Mouse (Mus musculus): ENCODE measurements around the gene Slc26a11. TPM values are rescaled to one million over a fixed set of nuclear protein-coding genes. Genes with fewer than 3 reads are reported as not detected.
A peak's percentile ranks its signal among the peaks of the same experiment; 100 is the strongest.

Gene Slc26a11
- polyA plus RNA-seq, 1 experiment = 1.5 TPM

DNA sequence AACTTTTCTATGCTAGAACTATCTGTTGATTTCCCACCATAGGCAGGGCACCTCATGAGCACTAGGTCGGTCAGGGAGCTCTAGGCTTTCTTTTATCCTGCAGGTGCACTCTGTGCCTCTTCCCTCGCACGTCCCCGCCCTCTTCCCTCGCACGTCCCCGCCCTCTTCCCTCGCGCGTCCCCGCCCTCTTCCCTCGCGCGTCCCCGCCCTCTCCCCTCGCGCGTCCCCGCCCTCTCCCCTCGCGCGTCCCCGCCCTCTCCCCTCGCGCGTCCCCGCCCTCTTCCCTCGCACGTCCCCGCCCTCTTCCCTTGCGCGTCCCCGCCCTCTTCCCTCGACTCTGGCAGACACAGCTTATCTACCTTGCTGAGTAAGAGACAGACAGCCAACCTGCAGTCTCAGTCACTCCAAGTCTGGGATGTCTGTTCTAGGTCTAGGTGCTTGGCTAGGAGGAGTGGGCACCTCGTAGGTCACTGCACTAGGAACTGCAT, 73.3 kb downstream of the Slc26a11 start:
- Histone ChIP-seq H3ac (ENCODE audit: control insufficient read depth, insufficient read length) (no peak overlapping the region), H3K79me2 (ENCODE audit: control insufficient read depth, insufficient read depth) (no peaks in the 10 kb centered on the region), H3K4me2 (ENCODE audit: low read depth) (peak overlapping the region; percentile 76), H3K36me3 (ENCODE audit: control insufficient read depth, insufficient read depth) (peaks cover 24% of the 10 kb centered on the region), H3K27me3 (ENCODE audit: control insufficient read depth, insufficient read depth, insufficient read length) (no peaks in the 10 kb centered on the region), H3K4me3 (no peak overlapping the region)
- TF ChIP-seq USF1 (IDR thresholded peaks at IDR 0.05; ENCODE audit: low read depth) = no peak
- TF ChIP-seq MYOG (IDR thresholded peaks at IDR 0.05; ENCODE audit: control insufficient read depth in 1 of 3, insufficient read depth in 1 of 3, insufficient read length in 2 of 3, low read depth in 2 of 3) = no peak
- TF ChIP-seq TCF3 (IDR thresholded peaks at IDR 0.05; ENCODE audit: insufficient read length, low read depth) = no peak
- no peak for TF ChIP-seq REST (IDR thresholded peaks at IDR 0.05; ENCODE audit: insufficient read depth, insufficient read length)
- no peak for TF ChIP-seq POLR2AphosphoS2 (IDR thresholded peaks at IDR 0.05; ENCODE audit: insufficient read length, low read depth)
- no peak for TF ChIP-seq POLR2A (IDR thresholded peaks at IDR 0.05; ENCODE audit: insufficient read length, low read depth)

Other genes starting within 250 kb of the Slc26a11 start
- 8.5 TPM for gene Tbc1d16, start 127.1 kb upstream of the Slc26a11 start, polyA plus RNA-seq (2012; fragmentation: generic; extraction: Trizol)
- gene Ccdc40, start 127.0 kb upstream of the Slc26a11 start, polyA plus RNA-seq (2012; fragmentation: generic; extraction: Trizol) = 0.07 TPM
- 86.4 TPM for gene Gaa, start 87.7 kb upstream of the Slc26a11 start, polyA plus RNA-seq (2012; fragmentation: generic; extraction: Trizol)
- 247 TPM for gene Eif4a3, start 55.5 kb upstream of the Slc26a11 start, polyA plus RNA-seq (2012; fragmentation: generic; extraction: Trizol)
- gene Card14, start 47.8 kb upstream of the Slc26a11 start, polyA plus RNA-seq (2012; fragmentation: generic; extraction: Trizol) = 1.1 TPM
- 4.2 TPM for gene Sgsh, start within 50 bp of the Slc26a11 start, polyA plus RNA-seq (2012; fragmentation: generic; extraction: Trizol)
- 16.7 TPM for gene Rnf213, start 37.5 kb downstream of the Slc26a11 start, polyA plus RNA-seq (2012; fragmentation: generic; extraction: Trizol)
- gene Endov, start 135.8 kb downstream of the Slc26a11 start, polyA plus RNA-seq (2012; fragmentation: generic; extraction: Trizol) = 16.6 TPM
- gene Nptx1, start 192.2 kb downstream of the Slc26a11 start, polyA plus RNA-seq (2012; fragmentation: generic; extraction: Trizol) = 9.3 TPM
- gene Rptor, start 247.3 kb downstream of the Slc26a11 start, polyA plus RNA-seq (2012; fragmentation: generic; extraction: Trizol) = 59.5 TPM

All from myocyte (in vitro differentiated cells).